Mouse (Mus musculus) brain, embryonic 14.5 days (tissue): ENCODE data around the gene Dmac1.

Experiments
- CTCF ChIP-seq: fragments of 200-500 bp; IDR thresholded peaks from 2 replicates; pipeline ENCODE4 v1.5.1; 2012; ENCODE audit warnings: inconsistent platforms, mild to moderate bottlenecking, moderate library complexity, borderline replicate concordance; ENCODE audit not compliant: insufficient read depth, insufficient read length; ENCODE audit errors: extremely low read depth
- POLR2A ChIP-seq: fragments of 200-500 bp; IDR thresholded peaks from 2 replicates; pipeline ENCODE4 v1.6.1; 2012; ENCODE audit warnings: mild to moderate bottlenecking, inconsistent platforms, borderline replicate concordance; ENCODE audit not compliant: poor library complexity, insufficient read depth, insufficient read length, severe bottlenecking; ENCODE audit errors: extremely low read depth

GRCm38 (mm10) chr4:75311305-75311704 is 33.2 kb upstream of the Dmac1 start:
- TF ChIP-seq POLR2A (no peak), CTCF (no peak)
